In genomic region chr5:23890734-23891133, GRCm38 (mm10) we compare ENCODE assay signal across 9 mouse cellular contexts. TPM values are rescaled to one million over a fixed set of nuclear protein-coding genes. Genes with fewer than 3 reads are reported as not detected.
A peak's percentile ranks its signal among the peaks of the same experiment; 100 is the strongest.
DNase-seq lines count a peak whose midpoint lies in the region; ATAC-seq and TF ChIP-seq lines count a peak whose summit lies in the region.
"Had no signal": no experiment of that assay in that cellular context is flagged by ENCODE, and none has a peak within 500 bp of the region (broad histone marks: within the 10 kb centered on the region; RNA-seq: fewer than 3 reads in every experiment).

No protein-coding gene starts in this region.

- H3K9ac ChIP-seq in intestine, postnatal 0 days (ENCODE audit: low read depth, low read length) = no peak overlapping the region
- H3K9ac ChIP-seq in intestine, embryonic 15.5 days = no peak overlapping the region

- no peak overlapping the region for H3K27ac ChIP-seq in intestine, postnatal 0 days (ENCODE audit: low read depth, low read length)
- no peak overlapping the region for H3K27ac ChIP-seq in intestine, embryonic 15.5 days
- H3K27ac ChIP-seq: macrophage had no signal

- ATAC-seq in intestine, postnatal 0 days = no peak
- ATAC-seq in intestine, embryonic 15.5 days = no peak

- intact Hi-C loops in heart, postnatal 25 days (cut with DNase I) = loop anchor here (2.0 kb wide), 1 partner anchor 186 kb away; no protein-coding TSS in a partner anchor
- intact Hi-C loops in left cerebral cortex, postnatal 14 days (cut with DNase I) = no loop called here

- TF ChIP-seq CTCF in intestine, postnatal 0 days (IDR thresholded peaks at IDR 0.05; ENCODE audit: low read depth) = peak; percentile 74

- peak; percentile 83 for DNase-seq in brain, adult 2 months (ENCODE audit: low read depth, low spot score)
- peak; percentile 15 for DNase-seq in fibroblast of lung, adult 2 months (ENCODE audit: low read depth)
- DNase-seq in heart, postnatal 25 days (ENCODE audit: low spot score) = peak; percentile 10
- DNase-seq in left cerebral cortex, postnatal 14 days (ENCODE audit: low spot score in 2 of 2) = peak; percentile 76 to 80
- peak; percentile 36 for DNase-seq in mesoderm, embryonic 11.5 days (ENCODE audit: low read depth, low spot score)
- DNase-seq in telencephalon, adult 2 months (ENCODE audit: low read depth, low spot score) = peak; percentile 50

- H3K27me3 ChIP-seq in intestine, postnatal 0 days (replicated peaks; ENCODE audit: control insufficient read depth, insufficient read depth, low read length) = no peaks in the 10 kb centered on the region
- H3K27me3 ChIP-seq in intestine, embryonic 15.5 days (replicated peaks) = no peaks in the 10 kb centered on the region

- no peak overlapping the region for H3K4me2 ChIP-seq in intestine, postnatal 0 days (replicated peaks; ENCODE audit: low read depth)
- H3K4me2 ChIP-seq in intestine, embryonic 15.5 days (replicated peaks) = no peak overlapping the region

- H3K4me3 ChIP-seq in intestine, postnatal 0 days (ENCODE audit: low read depth, low read length) = no peak overlapping the region
- H3K4me3 ChIP-seq in intestine, embryonic 15.5 days (replicated peaks) = no peak overlapping the region

- H3K4me1 ChIP-seq in intestine, postnatal 0 days (replicated peaks; ENCODE audit: control insufficient read depth, insufficient read depth, low read length) = no peaks in the 10 kb centered on the region
- no peaks in the 10 kb centered on the region for H3K4me1 ChIP-seq in intestine, embryonic 15.5 days (replicated peaks)

- 41% methylated on average over 10 of the region's 10 CpGs for WGBS in intestine, postnatal 0 days
- 34% methylated on average over 10 of the region's 10 CpGs for WGBS in intestine, embryonic 15.5 days

- H3K9me3 ChIP-seq in intestine, postnatal 0 days (ENCODE audit: control insufficient read depth) = no peaks in the 10 kb centered on the region
- H3K9me3 ChIP-seq in intestine, embryonic 15.5 days = no peaks in the 10 kb centered on the region

- no peaks in the 10 kb centered on the region for H3K36me3 ChIP-seq in intestine, postnatal 0 days (ENCODE audit: control insufficient read depth, insufficient read depth)
- H3K36me3 ChIP-seq in intestine, embryonic 15.5 days = no peaks in the 10 kb centered on the region

RNA-seq across cellular contexts. Expression of gene Tomm7, which starts 46.8 kb away (rescaled TPM):
- 111 and 118 TPM in 2 replicates for polyA plus RNA-seq in intestine, postnatal 0 days (2015; fragmentation: Nextera tagmentation; extraction: Ambion mirVana)
- polyA plus RNA-seq in intestine, embryonic 15.5 days (2015; fragmentation: Nextera tagmentation; extraction: Ambion mirVana) = 132 and 141 TPM in 2 replicates
- total RNA-seq in heart, postnatal 25 days (2021) = 100 to 1,000 TPM; 102 to 106 TPM
- total RNA-seq in left cerebral cortex, postnatal 14 days (2021) = 10 to 100 TPM; 78.2 to 85.0 TPM

Comparison
In these comparisons a context has a peak if more than half of its experiments do, and no peak if none do; other contexts are left out.
1. DNase-seq: peak in every context shown above with its lines; median percentile 83 in brain, adult 2 months; 78 in left cerebral cortex, postnatal 14 days; 50 in telencephalon, adult 2 months; 36 in mesoderm, embryonic 11.5 days; 15 in fibroblast of lung, adult 2 months; 10 in heart, postnatal 25 days.